Mouse (Mus musculus) hindbrain, embryonic 14.5 days (tissue): ENCODE results near the gene Arhgap27. TPM values are rescaled to one million over a fixed set of nuclear protein-coding genes. Genes with fewer than 3 reads are reported as not detected.

Source experiments
- ATAC-seq: fragments of 200-750 bp; cut with Nextera tagmentation; 2 replicates; pipeline ENCODE4 v1.8.0; 2017; ENCODE audit warnings: moderate number of reproducible peaks, mild to moderate bottlenecking, moderate TSS enrichment, moderate library complexity; ENCODE audit not compliant: low FRiP score
- DNase-seq: peaks from one replicate; pipeline ENCODE4 v3.0.0-alpha.2; 2015; ENCODE audit warnings: low spot score
- H3K27ac ChIP-seq: fragments of 300-500 bp; sonication (generic); 2 replicates; pipeline ENCODE4 v1.5.1; 2014; ENCODE audit warnings: mild to moderate bottlenecking, moderate library complexity
- H3K27me3 ChIP-seq: fragments of 300-500 bp; sonication (generic); 2 replicates; pipeline ENCODE4 v1.6.1; 2014; ENCODE audit warnings: mild to moderate bottlenecking, low read length, mixed read lengths; ENCODE audit not compliant: control insufficient read depth, insufficient read depth
- H3K36me3 ChIP-seq: fragments of 300-500 bp; sonication (generic); replicated peaks from 2 replicates; pipeline ENCODE4 v1.6.1; 2014; ENCODE audit not compliant: control insufficient read depth, insufficient read depth
- H3K4me1 ChIP-seq: fragments of 300-500 bp; sonication (generic); replicated peaks from 2 replicates; pipeline ENCODE4 v1.6.1; 2014; ENCODE audit warnings: antibody characterized with exemption, low read length, mixed read lengths; ENCODE audit not compliant: control insufficient read depth, insufficient read depth
- H3K4me2 ChIP-seq: fragments of 300-500 bp; sonication (generic); replicated peaks from 2 replicates; pipeline ENCODE4 v1.6.1; 2014; ENCODE audit warnings: mild to moderate bottlenecking, moderate library complexity
- H3K4me3 ChIP-seq: fragments of 300-500 bp; sonication (generic); replicated peaks from 2 replicates; pipeline ENCODE4 v1.5.1; 2014; ENCODE audit warnings: mild to moderate bottlenecking, low read length
- H3K9ac ChIP-seq: fragments of 300-500 bp; sonication (generic); 2 replicates; pipeline ENCODE4 v1.6.1; 2014
- H3K9me3 ChIP-seq: fragments of 300-500 bp; sonication (generic); 2 replicates; pipeline ENCODE4 v1.6.1; 2016; ENCODE audit warnings: low read length; ENCODE audit not compliant: control insufficient read depth
- WGBS: fragments of 180-500 bp; shearing (Covaris S2); extraction: QIAGEN DNeasy Blood & Tissue Kit; methylation state at CpG from one replicate; pipeline ENCODE4 v1.1.7; 2014; 5-methylcytosine and 5-hydroxymethylcytosine counted together
- polyA plus RNA-seq: library from polyadenylated mRNA; unstranded; fragments of >200 nt; fragmentation: Nextera tagmentation; extraction: Ambion mirVana; gene quantifications from 2 replicates; pipeline ENCODE4 v1.2.1, GENCODE M21; 2014

Arhgap27 gene
- polyA plus RNA-seq, 1 experiment from 2014 or later, result 5.4 TPM

DNA sequence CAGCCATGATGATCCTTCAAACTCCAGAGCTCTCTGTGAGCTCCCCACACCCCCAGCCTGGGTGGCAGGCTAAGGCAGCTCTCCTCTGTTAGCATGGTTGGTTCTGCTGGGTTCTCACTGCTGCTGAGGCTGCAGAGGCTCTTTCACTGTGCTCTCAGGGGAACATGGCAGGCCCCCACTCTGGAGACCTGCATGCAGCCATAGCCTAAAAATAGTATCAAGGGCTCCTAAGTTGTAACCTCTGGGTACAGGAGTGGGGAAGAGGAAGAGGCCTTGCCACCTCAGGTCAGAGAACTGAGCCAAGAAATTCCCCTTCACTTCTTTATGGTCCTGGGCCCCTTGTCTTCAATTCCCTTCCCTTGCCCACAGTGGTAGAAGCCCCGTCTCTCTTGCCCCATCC lies 19.6 kb downstream of the Arhgap27 start:
- Histone ChIP-seq H3K27ac (no peak overlapping the region), H3K4me2 (no peak overlapping the region), H3K27me3 (no peaks in the 10 kb centered on the region), H3K4me3 (no peak overlapping the region), H3K9ac (no peak overlapping the region), H3K9me3 (no peaks in the 10 kb centered on the region), H3K36me3 (no peaks in the 10 kb centered on the region), H3K4me1 (no peaks in the 10 kb centered on the region; the same call in 1 of the 2 replicates)
- WGBS, result 75% methylated on average over 1 of the region's 1 CpGs
- no peak for DNase-seq
- ATAC-seq, result no peak

DNA sequence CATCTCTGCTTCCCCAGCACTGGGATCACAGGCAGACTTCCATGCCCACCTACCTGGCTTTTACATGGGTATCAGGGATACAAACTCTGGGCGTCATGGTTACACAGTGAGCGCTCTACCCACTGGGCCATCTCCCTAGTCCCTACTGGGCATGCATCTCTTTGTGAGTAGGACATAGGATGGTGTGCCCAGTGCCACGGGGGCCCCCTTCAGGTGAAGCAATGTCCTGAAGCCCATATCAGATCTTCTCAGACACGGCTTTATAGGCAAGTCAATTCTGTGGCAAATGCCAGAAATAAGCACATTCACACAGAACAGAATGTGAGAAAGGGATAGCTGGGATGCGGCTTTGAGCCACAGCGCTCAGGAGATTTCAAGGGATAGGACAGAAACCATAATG lies 20.4 kb downstream of the Arhgap27 start:
- H3K4me2 ChIP-seq, result no peak overlapping the region

GRCm38 (mm10) chr11:103340677-103341076 lies 22.8 kb downstream of the Arhgap27 start:
- H3K4me2 ChIP-seq, result no peak overlapping the region; the same call in 1 of the 2 replicates
- WGBS, result 48% methylated on average over 7 of the region's 7 CpGs

More for the DNA sequence above, 20.4 kb downstream of the Arhgap27 start:
- no peaks in the 10 kb centered on the region for H3K9me3 ChIP-seq
- H3K4me1 ChIP-seq, result no peaks in the 10 kb centered on the region; the same call in 1 of the 2 replicates
- no peaks in the 10 kb centered on the region for H3K27me3 ChIP-seq
- WGBS, result 84% methylated on average over 6 of the region's 6 CpGs
- H3K9ac ChIP-seq, result no peak overlapping the region
- DNase-seq (no peak), ATAC-seq (no peak)
- H3K4me3 ChIP-seq, result no peak overlapping the region
- no peak overlapping the region for H3K27ac ChIP-seq
- no peaks in the 10 kb centered on the region for H3K36me3 ChIP-seq

GRCm38 (mm10) chr11:103340130-103340529 lies 23.4 kb downstream of the Arhgap27 start:
- H3K9ac ChIP-seq, result 0 out of 2 replicates have a peak overlapping the region, but pooled peaks have one; percentile 16
- 70% methylated on average over 19 of the region's 19 CpGs for WGBS
- H3K27ac ChIP-seq, result no peak overlapping the region
- H3K9me3 ChIP-seq, result no peaks in the 10 kb centered on the region
- H3K27me3 ChIP-seq, result no peaks in the 10 kb centered on the region
- ATAC-seq (no peak), DNase-seq (no peak)
- peak overlapping the region; percentile 11; the same call in 1 of the 2 replicates for H3K4me3 ChIP-seq
- peak overlapping the region; percentile 41 for H3K4me2 ChIP-seq
- no peaks in the 10 kb centered on the region for H3K36me3 ChIP-seq
- no peaks in the 10 kb centered on the region; the same call in 1 of the 2 replicates for H3K4me1 ChIP-seq

More at GRCm38 (mm10) chr11:103340677-103341076, 22.8 kb downstream of the Arhgap27 start:
- no peak for ATAC-seq
- no peak overlapping the region for H3K27ac ChIP-seq
- H3K9ac ChIP-seq, result no peak overlapping the region
- H3K27me3 ChIP-seq, result no peaks in the 10 kb centered on the region
- no peaks in the 10 kb centered on the region for H3K36me3 ChIP-seq
- no peak overlapping the region for H3K4me3 ChIP-seq
- no peaks in the 10 kb centered on the region; the same call in 1 of the 2 replicates for H3K4me1 ChIP-seq
- no peak for DNase-seq
- H3K9me3 ChIP-seq, result no peaks in the 10 kb centered on the region

GRCm38 (mm10) chr11:103339414-103340119 lies 23.9 kb downstream of the Arhgap27 start:
- ATAC-seq (no peak), DNase-seq (no peak)

GRCm38 (mm10) chr11:103338671-103339070 lies 24.8 kb downstream of the Arhgap27 start:
- DNase-seq (no peak), ATAC-seq (no peak)
- peaks cover 8% of the 10 kb centered on the region for H3K27me3 ChIP-seq
- no peaks in the 10 kb centered on the region for H3K9me3 ChIP-seq
- no peak overlapping the region for H3K4me2 ChIP-seq
- no peaks in the 10 kb centered on the region for H3K36me3 ChIP-seq
- no peak overlapping the region for H3K4me3 ChIP-seq
- WGBS, result 93% methylated on average over 6 of the region's 6 CpGs
- no peak overlapping the region for H3K9ac ChIP-seq
- H3K27ac ChIP-seq, result no peak overlapping the region
- no peaks in the 10 kb centered on the region; the same call in 1 of the 2 replicates for H3K4me1 ChIP-seq

More at GRCm38 (mm10) chr11:103339414-103340119, 23.9 kb downstream of the Arhgap27 start:
- no peaks in the 10 kb centered on the region for H3K36me3 ChIP-seq
- H3K4me3 ChIP-seq, result peak overlapping the region; percentile 11; the same call in 1 of the 2 replicates
- no peaks in the 10 kb centered on the region for H3K9me3 ChIP-seq
- 0 out of 2 replicates have a peak overlapping the region, but pooled peaks have one; percentile 16 for H3K9ac ChIP-seq
- H3K27me3 ChIP-seq, result no peaks in the 10 kb centered on the region
- WGBS, result 45% methylated on average over 17 of the region's 19 CpGs
- no peak overlapping the region for H3K27ac ChIP-seq
- no peaks in the 10 kb centered on the region; the same call in 1 of the 2 replicates for H3K4me1 ChIP-seq
- H3K4me2 ChIP-seq, result peak overlapping the region; percentile 41

DNA sequence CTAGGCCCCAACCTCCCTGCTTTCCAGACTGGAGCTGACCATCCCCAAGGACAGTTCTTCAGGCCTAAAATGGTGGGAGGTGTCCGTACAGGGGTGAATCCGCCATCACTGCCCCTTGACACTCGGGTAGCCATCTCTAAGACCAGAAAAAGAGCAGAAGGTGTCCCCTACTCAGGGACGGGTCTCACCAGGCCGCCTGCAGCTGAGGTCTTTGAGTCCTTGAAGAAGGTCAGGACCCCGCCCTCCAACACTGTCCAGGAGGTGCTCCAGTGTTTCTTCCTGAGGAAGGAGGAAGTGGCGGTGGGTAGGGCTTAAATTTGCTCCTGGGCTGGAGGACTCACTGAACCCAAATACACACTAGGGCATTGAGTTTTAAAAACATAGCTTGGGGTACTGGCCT lies 25.4 kb downstream of the Arhgap27 start:
- DNase-seq (no peak), ATAC-seq (no peak)
- Histone ChIP-seq H3K27me3 (peaks cover 11% of the 10 kb centered on the region), H3K4me1 (no peaks in the 10 kb centered on the region; the same call in 1 of the 2 replicates), H3K9me3 (no peaks in the 10 kb centered on the region), H3K4me2 (no peak overlapping the region), H3K27ac (no peak overlapping the region), H3K4me3 (no peak overlapping the region), H3K36me3 (no peaks in the 10 kb centered on the region), H3K9ac (no peak overlapping the region)
- 92% methylated on average over 7 of the region's 7 CpGs for WGBS

DNA sequence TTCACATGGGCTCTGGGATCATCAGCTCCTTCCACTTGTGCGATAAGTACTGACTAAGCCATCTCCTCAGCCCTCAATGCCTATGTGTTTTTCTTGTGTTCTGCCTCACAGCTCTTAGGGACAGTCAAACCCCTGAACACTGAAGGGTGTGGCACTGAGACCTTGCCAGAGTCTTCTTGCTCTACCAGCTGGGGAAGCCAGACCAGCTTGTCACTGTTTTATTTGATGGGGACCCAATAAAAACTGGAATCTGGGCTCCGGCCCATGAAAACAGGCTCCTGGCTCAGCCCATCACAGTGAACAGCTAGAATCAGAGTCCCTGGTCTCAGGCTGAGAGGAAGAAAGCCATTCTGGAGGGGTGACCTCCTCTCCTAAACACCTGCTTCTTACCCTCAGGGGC lies 26.3 kb downstream of the Arhgap27 start:
- Histone ChIP-seq H3K36me3 (no peaks in the 10 kb centered on the region), H3K27me3 (peaks cover 20% of the 10 kb centered on the region), H3K9me3 (no peaks in the 10 kb centered on the region), H3K4me3 (no peak overlapping the region), H3K9ac (no peak overlapping the region), H3K4me2 (no peak overlapping the region), H3K27ac (no peak overlapping the region), H3K4me1 (no peaks in the 10 kb centered on the region; the same call in 1 of the 2 replicates)
- ATAC-seq (no peak), DNase-seq (no peak)
- 95% methylated on average over 2 of the region's 2 CpGs for WGBS

DNA sequence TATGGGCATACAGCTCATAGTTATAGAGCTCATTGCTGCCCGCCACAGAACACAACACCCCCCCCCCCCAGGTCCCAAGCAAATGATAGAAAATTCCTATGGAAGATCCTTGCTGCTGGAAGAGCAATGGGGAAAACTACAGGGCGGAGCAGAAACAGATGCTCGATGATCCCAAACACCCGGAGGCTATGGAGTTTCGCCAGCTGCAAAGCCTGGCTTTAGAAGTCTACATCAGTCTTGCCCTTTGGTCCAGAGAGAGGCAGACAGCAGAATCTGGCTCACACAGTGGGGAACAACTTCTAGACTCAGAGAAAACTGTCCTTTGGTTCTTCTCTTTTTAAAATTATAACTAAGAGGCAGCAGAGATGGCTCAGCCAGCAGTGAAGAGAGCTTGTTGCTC lies 27.9 kb downstream of the Arhgap27 start:
- ATAC-seq (no peak), DNase-seq (no peak)
- Histone ChIP-seq H3K36me3 (no peaks in the 10 kb centered on the region), H3K4me2 (no peak overlapping the region), H3K9ac (no peak overlapping the region), H3K4me3 (no peak overlapping the region), H3K27ac (no peak overlapping the region), H3K9me3 (no peaks in the 10 kb centered on the region), H3K4me1 (no peaks in the 10 kb centered on the region; the same call in 1 of the 2 replicates), H3K27me3 (peaks cover 21% of the 10 kb centered on the region)
- WGBS, result 84% methylated on average over 5 of the region's 5 CpGs
